Mouse (Mus musculus) lung, postnatal 0 days (tissue): ENCODE measurements at regions not wholly inside any gene's neighbourhood (a gene's known extent, or its start where the extent isn't known, plus 50 kb on each side); places are given as distances from the start of the nearest gene placed in this dataset.

Source experiments
- ATAC-seq: fragments of 200-750 bp; cut with Nextera tagmentation; 2 replicates; pipeline ENCODE4 v1.8.0; 2017; ENCODE audit warnings: moderate library complexity
- DNase-seq: peaks from one replicate; pipeline ENCODE4 v3.0.0-alpha.2; 2016; ENCODE audit warnings: low spot score
- H3K27ac ChIP-seq: fragments of 300-500 bp; sonication (generic); 2 replicates; pipeline ENCODE4 v1.5.1; 2014; ENCODE audit warnings: antibody characterized with exemption, mild to moderate bottlenecking, low read length, mixed read lengths
- H3K27me3 ChIP-seq: fragments of 300-500 bp; sonication (generic); replicated peaks from 2 replicates; pipeline ENCODE4 v1.6.1; 2014; ENCODE audit warnings: low read length, mixed read lengths; ENCODE audit not compliant: insufficient read depth
- H3K36me3 ChIP-seq: fragments of 300-500 bp; sonication (generic); 2 replicates; pipeline ENCODE4 v1.6.1; 2014; ENCODE audit warnings: low read length, mixed read lengths; ENCODE audit not compliant: insufficient read depth
- H3K4me1 ChIP-seq: fragments of 300-500 bp; sonication (generic); 2 replicates; pipeline ENCODE4 v1.6.1; 2014; ENCODE audit warnings: antibody characterized with exemption, low read depth, low read length, mixed read lengths; ENCODE audit not compliant: insufficient read depth
- H3K4me2 ChIP-seq: fragments of 300-500 bp; sonication (generic); replicated peaks from 2 replicates; pipeline ENCODE4 v1.6.1; 2014; ENCODE audit warnings: low read depth, mild to moderate bottlenecking, low read length, moderate library complexity, mixed read lengths
- H3K4me3 ChIP-seq: fragments of 300-500 bp; sonication (generic); 2 replicates; pipeline ENCODE4 v1.5.1; 2014; ENCODE audit warnings: low read depth, low read length
- H3K9ac ChIP-seq: fragments of 300-500 bp; sonication (generic); replicated peaks from 2 replicates; pipeline ENCODE4 v1.6.1; 2014; ENCODE audit warnings: low read depth, mild to moderate bottlenecking
- H3K9me3 ChIP-seq: fragments of 300-500 bp; sonication (generic); 2 replicates; pipeline ENCODE4 v1.6.1; 2016; ENCODE audit warnings: low read length, mixed read lengths
- CTCF ChIP-seq: IDR thresholded peaks from 2 replicates; pipeline ENCODE4 v1.5.1; 2016; ENCODE audit warnings: antibody characterized with exemption, mild to moderate bottlenecking
- EP300 ChIP-seq: IDR thresholded peaks from 2 replicates; pipeline ENCODE4 v1.6.1; 2016; ENCODE audit warnings: antibody characterized with exemption, mild to moderate bottlenecking, control low read depth
- WGBS: fragments of 180-500 bp; shearing (Covaris S2); extraction: QIAGEN DNeasy Blood & Tissue Kit; methylation state at CpG from one replicate; pipeline ENCODE4 v1.1.7; 2014; 5-methylcytosine and 5-hydroxymethylcytosine counted together

DNA sequence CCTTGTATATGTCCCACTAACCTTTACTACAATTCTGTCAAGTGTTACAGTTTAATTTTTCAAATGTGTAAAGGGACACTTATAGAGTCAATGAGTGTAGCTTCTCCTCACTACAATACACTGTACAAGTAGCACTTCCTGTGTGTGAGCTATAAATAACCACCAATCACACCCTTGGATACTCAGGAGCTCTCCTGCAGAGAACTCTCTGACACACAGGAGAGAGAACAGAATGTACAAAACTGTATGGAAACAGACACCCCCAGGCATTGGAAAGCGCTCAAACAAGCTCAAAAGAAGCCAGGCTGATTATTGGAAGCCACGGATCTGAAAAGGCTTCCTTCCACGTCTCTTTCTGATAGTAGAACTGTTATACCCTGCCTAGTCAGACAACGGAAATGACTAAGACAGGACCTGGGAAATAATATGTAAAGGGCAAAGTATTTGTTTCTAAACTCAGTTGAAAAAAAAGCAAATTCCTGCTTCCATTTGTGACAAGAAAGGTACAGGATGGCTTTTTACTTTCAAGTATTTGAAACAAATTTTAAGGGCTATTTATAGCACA lies 122.9 kb upstream of the Arhgap18 start:
- H3K9ac ChIP-seq = no peak overlapping the region
- DNase-seq (peak; percentile 61), ATAC-seq (peak; percentile 70)
- no peaks in the 10 kb centered on the region for H3K4me1 ChIP-seq
- WGBS = 64% methylated on average over 4 of the region's 4 CpGs
- H3K36me3 ChIP-seq = no peaks in the 10 kb centered on the region
- TF ChIP-seq CTCF (no peak), EP300 (no peak)
- no peak overlapping the region for H3K27ac ChIP-seq
- no peak overlapping the region; the same call in 1 of the 2 replicates for H3K4me2 ChIP-seq
- H3K27me3 ChIP-seq = no peaks in the 10 kb centered on the region
- H3K4me3 ChIP-seq = no peak overlapping the region
- no peaks in the 10 kb centered on the region for H3K9me3 ChIP-seq

DNA sequence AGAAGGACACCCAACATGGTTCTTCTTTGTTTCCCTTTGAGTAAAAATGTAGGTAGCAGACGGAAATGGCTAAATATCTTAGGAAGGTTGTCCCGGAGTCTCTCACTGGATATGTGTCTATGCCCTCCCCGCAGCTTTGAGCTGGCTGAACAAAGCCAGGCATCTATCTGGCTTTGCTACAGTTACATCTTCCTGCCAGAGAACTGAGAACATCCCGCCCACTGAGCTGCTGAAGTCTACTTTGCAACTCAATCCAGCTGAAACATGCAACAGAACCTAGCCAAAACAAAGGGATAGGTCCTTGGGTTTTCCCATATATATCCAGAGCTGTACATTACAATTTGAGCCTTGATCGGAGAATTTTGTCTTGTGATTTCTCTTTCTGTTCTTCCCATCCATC lies 121.0 kb upstream of the Arhgap18 start:
- DNase-seq = no peak
- 95% methylated on average over 5 of the region's 5 CpGs for WGBS
- no peak for TF ChIP-seq CTCF
- TF ChIP-seq EP300 = no peak
- Histone ChIP-seq H3K4me2 (no peak overlapping the region), H3K4me3 (no peak overlapping the region), H3K9ac (no peak overlapping the region), H3K27ac (no peak overlapping the region), H3K4me1 (no peaks in the 10 kb centered on the region), H3K27me3 (no peaks in the 10 kb centered on the region), H3K9me3 (no peaks in the 10 kb centered on the region), H3K36me3 (no peaks in the 10 kb centered on the region)
- no peak for ATAC-seq

- ATAC-seq = no peak
- no peak for TF ChIP-seq EP300
- no peak for TF ChIP-seq CTCF
- 66% methylated on average over 3 of the region's 3 CpGs for WGBS
Observed at GRCm38 (mm10) chr10:26637459-26637858, 115.8 kb upstream of the Arhgap18 start.

GRCm38 (mm10) chr10:26638056-26638455 lies 115.2 kb upstream of the Arhgap18 start:
- no peak overlapping the region for H3K4me2 ChIP-seq
- no peak overlapping the region for H3K9ac ChIP-seq
- no peaks in the 10 kb centered on the region for H3K9me3 ChIP-seq
- H3K27ac ChIP-seq = no peak overlapping the region
- ATAC-seq = no peak
- H3K27me3 ChIP-seq = no peaks in the 10 kb centered on the region
- 57% methylated on average over 4 of the region's 4 CpGs for WGBS
- DNase-seq = no peak
- H3K36me3 ChIP-seq = no peaks in the 10 kb centered on the region
- no peaks in the 10 kb centered on the region for H3K4me1 ChIP-seq
- no peak for TF ChIP-seq CTCF
- no peak for TF ChIP-seq EP300
- no peak overlapping the region for H3K4me3 ChIP-seq

More at GRCm38 (mm10) chr10:26637459-26637858, 115.8 kb upstream of the Arhgap18 start:
- no peak overlapping the region for H3K4me2 ChIP-seq
- DNase-seq = no peak
- H3K4me1 ChIP-seq = no peaks in the 10 kb centered on the region
- no peaks in the 10 kb centered on the region for H3K27me3 ChIP-seq
- H3K9me3 ChIP-seq = no peaks in the 10 kb centered on the region
- no peaks in the 10 kb centered on the region for H3K36me3 ChIP-seq
- H3K4me3 ChIP-seq = no peak overlapping the region
- H3K9ac ChIP-seq = no peak overlapping the region
- H3K27ac ChIP-seq = no peak overlapping the region

DNA sequence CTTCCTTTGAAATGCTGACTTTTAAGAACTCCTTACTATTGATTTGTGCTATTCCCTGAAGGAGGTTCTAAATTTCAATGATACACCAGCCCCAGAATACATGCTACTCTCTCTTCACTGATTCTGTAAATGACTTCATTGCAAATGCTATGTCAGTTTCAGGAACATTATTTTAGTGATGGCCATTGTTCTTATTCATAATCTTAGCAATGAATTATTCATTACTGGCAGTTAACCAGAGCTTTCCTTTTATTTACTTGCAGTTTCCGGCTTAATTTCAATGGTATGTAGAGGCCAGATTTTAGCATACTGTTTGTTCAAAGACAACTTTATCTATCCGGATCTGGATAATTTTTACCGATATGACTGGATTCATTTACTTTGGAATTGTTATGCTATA lies 114.1 kb upstream of the Arhgap18 start:
- no peak overlapping the region for H3K9ac ChIP-seq
- no peaks in the 10 kb centered on the region for H3K9me3 ChIP-seq
- no peak for ATAC-seq
- no peak for DNase-seq
- no peaks in the 10 kb centered on the region for H3K36me3 ChIP-seq
- no peak overlapping the region for H3K27ac ChIP-seq
- WGBS = 76% methylated on average over 3 of the region's 3 CpGs
- H3K4me3 ChIP-seq = no peak overlapping the region
- H3K27me3 ChIP-seq = no peaks in the 10 kb centered on the region
- TF ChIP-seq CTCF (no peak), EP300 (no peak)
- no peaks in the 10 kb centered on the region for H3K4me1 ChIP-seq
- H3K4me2 ChIP-seq = no peak overlapping the region

DNA sequence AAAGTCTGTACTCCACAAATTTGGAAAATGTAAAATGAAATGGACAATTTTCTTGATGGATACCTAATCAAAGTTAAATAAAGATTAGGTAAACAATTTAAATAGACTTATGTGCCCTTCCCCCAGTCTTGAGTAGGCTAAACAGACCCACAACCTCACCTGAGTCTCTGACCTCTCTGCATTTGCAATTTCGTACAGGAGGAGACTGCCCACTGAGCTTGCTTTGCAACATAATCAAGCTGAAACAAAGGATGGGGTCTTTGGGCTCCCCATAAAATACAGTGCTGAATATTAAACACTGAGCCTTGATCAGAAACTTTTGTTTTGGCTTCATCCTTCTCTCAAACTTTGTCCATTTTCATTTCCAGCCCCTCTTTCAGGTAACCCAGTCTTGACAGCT lies 100.1 kb upstream of the Arhgap18 start:
- no peak overlapping the region for H3K27ac ChIP-seq
- TF ChIP-seq EP300 = no peak
- no peak for TF ChIP-seq CTCF
- H3K36me3 ChIP-seq = no peaks in the 10 kb centered on the region
- 50% methylated on average over 1 of the region's 1 CpGs for WGBS
- H3K4me1 ChIP-seq = no peaks in the 10 kb centered on the region
- no peak overlapping the region for H3K9ac ChIP-seq
- DNase-seq (no peak), ATAC-seq (no peak)
- no peaks in the 10 kb centered on the region for H3K9me3 ChIP-seq
- no peaks in the 10 kb centered on the region for H3K27me3 ChIP-seq
- H3K4me2 ChIP-seq = no peak overlapping the region
- no peak overlapping the region for H3K4me3 ChIP-seq

DNA sequence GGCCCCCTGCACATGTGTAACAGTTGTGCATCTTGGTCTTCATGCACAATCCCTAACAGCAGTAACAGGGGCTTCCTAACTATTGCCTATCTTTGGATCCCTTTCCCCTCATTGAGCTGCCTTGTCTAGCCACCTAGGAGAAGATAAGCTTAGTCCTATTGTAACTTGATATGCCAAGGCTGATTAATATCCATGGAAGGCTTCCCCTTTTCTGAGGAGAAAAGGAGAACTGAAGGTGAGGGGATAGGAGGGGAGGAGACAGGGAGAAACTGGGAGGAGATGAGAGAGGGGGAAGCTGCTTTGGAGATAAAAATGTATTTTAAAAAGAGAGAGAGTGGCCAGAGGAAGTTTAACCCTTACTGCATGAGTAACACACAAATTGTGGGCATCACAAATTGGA lies 89.0 kb upstream of the Arhgap18 start:
- Histone ChIP-seq H3K27me3 (no peaks in the 10 kb centered on the region), H3K36me3 (no peaks in the 10 kb centered on the region)
- no peak for ATAC-seq

More for the DNA sequence above, 89.0 kb upstream of the Arhgap18 start:
- no peak overlapping the region for H3K4me3 ChIP-seq
- DNase-seq = no peak
- H3K4me2 ChIP-seq = no peak overlapping the region
- H3K9me3 ChIP-seq = no peaks in the 10 kb centered on the region
- no peak overlapping the region for H3K27ac ChIP-seq
- no peaks in the 10 kb centered on the region for H3K4me1 ChIP-seq
- TF ChIP-seq CTCF (no peak), EP300 (no peak)
- no peak overlapping the region for H3K9ac ChIP-seq
